Mouse (Mus musculus): ENCODE measurements at regions not wholly inside any gene's neighbourhood (a gene's known extent, or its start where the extent isn't known, plus 50 kb on each side); places are given as distances from the start of the nearest gene placed in this dataset.

- TF ChIP-seq HCFC1 (IDR thresholded peaks at IDR 0.05; ENCODE audit: low read depth, low read length) (no peak), TAL1 (IDR thresholded peaks at IDR 0.05; ENCODE audit: low read length) (peak; percentile 45; the same call in 1 of the 2 replicates), EP300 (IDR thresholded peaks at IDR 0.05; ENCODE audit: low read depth in 1 of 2, low read length in 2 of 2) (peak; percentile 46 to 51; a peak in 3 of 4 replicates), ELF1 (IDR thresholded peaks at IDR 0.05; ENCODE audit: low read depth, low read length) (no peak), CHD1 (IDR thresholded peaks at IDR 0.05; ENCODE audit: low read depth, low read length) (no peak), RCOR1 (IDR thresholded peaks at IDR 0.05; ENCODE audit: low read depth, low read length) (peak; percentile 37; the same call in 1 of the 2 replicates), TCF12 (IDR thresholded peaks at IDR 0.05; ENCODE audit: low read depth, low read length) (peak; percentile 36; the same call in 1 of the 2 replicates), SMC3 (IDR thresholded peaks at IDR 0.05; ENCODE audit: low read depth, low read length) (no peak), NRF1 (IDR thresholded peaks at IDR 0.05; ENCODE audit: insufficient read depth, low read depth, low read length, poor library complexity, severe bottlenecking) (no peak), GATA1 (IDR thresholded peaks at IDR 0.05; ENCODE audit: low read depth, low read length) (peak; percentile 36; the same call in 1 of the 2 replicates), POLR2AphosphoS2 (IDR thresholded peaks at IDR 0.05; ENCODE audit: low read length) (no peak)
- H3K9me3 ChIP-seq (replicated peaks; ENCODE audit: insufficient read depth, low read length), result no peaks in the 10 kb centered on the region
- H3K79me2 ChIP-seq (ENCODE audit: control insufficient read depth, insufficient read depth, low read length, poor library complexity), result no peaks in the 10 kb centered on the region
- no peak overlapping the region for H3K4me3 ChIP-seq (ENCODE audit: control insufficient read depth in 1 of 2, insufficient read depth in 1 of 2, low read depth in 2 of 2, low read length in 2 of 2)
- H3K9ac ChIP-seq (ENCODE audit: control insufficient read depth, low read depth, low read length, poor library complexity, severe bottlenecking), result no peak overlapping the region
- peaks cover 0 to 13% of the 10 kb centered on the region in 2 experiments; a peak in 2 of 4 replicates for H3K36me3 ChIP-seq (ENCODE audit: control insufficient read depth in 1 of 2, insufficient read depth in 2 of 2, low read length in 2 of 2)
- no peaks in the 10 kb centered on the region for H3K27me3 ChIP-seq (ENCODE audit: control insufficient read depth in 1 of 2, insufficient read depth in 2 of 2, low read length in 2 of 2)
- DNase-seq (ENCODE audit: low read depth, low spot score), result peak; percentile 47
- peaks cover 0 to 14% of the 10 kb centered on the region in 2 experiments; a peak in 3 of 4 replicates for H3K4me1 ChIP-seq (ENCODE audit: control insufficient read depth in 1 of 2, insufficient read depth in 2 of 2, low read length in 2 of 2)
- H3K27ac ChIP-seq (ENCODE audit: control insufficient read depth, low read depth, low read length), result no peak overlapping the region
Measured at GRCm38 (mm10) chr15:51687007-51687540, 2197.6 kb upstream of the Gm7489 start.

- Histone ChIP-seq H3K36me3 (ENCODE audit: control insufficient read depth in 1 of 2, insufficient read depth in 2 of 2, low read length in 2 of 2) (peaks cover 0 to 5% of the 10 kb centered on the region in 2 experiments; a peak in 2 of 4 replicates), H3K27me3 (ENCODE audit: control insufficient read depth in 1 of 2, insufficient read depth in 2 of 2, low read length in 2 of 2) (no peaks in the 10 kb centered on the region), H3K9ac (ENCODE audit: control insufficient read depth, low read depth, low read length, poor library complexity, severe bottlenecking) (no peak overlapping the region), H3K4me1 (ENCODE audit: control insufficient read depth in 1 of 2, insufficient read depth in 2 of 2, low read length in 2 of 2) (peaks cover 0 to 11% of the 10 kb centered on the region in 2 experiments; a peak in 3 of 4 replicates), H3K9me3 (replicated peaks; ENCODE audit: insufficient read depth, low read length) (no peaks in the 10 kb centered on the region), H3K4me3 (ENCODE audit: control insufficient read depth in 1 of 2, insufficient read depth in 1 of 2, low read depth in 2 of 2, low read length in 2 of 2) (no peak overlapping the region), H3K27ac (ENCODE audit: control insufficient read depth, low read depth, low read length) (no peak overlapping the region), H3K79me2 (ENCODE audit: control insufficient read depth, insufficient read depth, low read length, poor library complexity) (no peaks in the 10 kb centered on the region)
- DNase-seq (ENCODE audit: low read depth, low spot score), result peak; percentile 73
- peak; percentile 87 for TF ChIP-seq RCOR1 (IDR thresholded peaks at IDR 0.05; ENCODE audit: low read depth, low read length)
- no peak for TF ChIP-seq MAZ (IDR thresholded peaks at IDR 0.05; ENCODE audit: low read depth, low read length)
- peak; percentile 50; the same call in 1 of the 2 replicates for TF ChIP-seq TCF12 (IDR thresholded peaks at IDR 0.05; ENCODE audit: low read depth, low read length)
- 0 out of 2 replicates have a peak, but pooled peaks have one; percentile 24 for TF ChIP-seq ETS1 (IDR thresholded peaks at IDR 0.05; ENCODE audit: low read depth, low read length)
- peak; percentile 58 to 79; a peak in 3 of 4 replicates for TF ChIP-seq EP300 (IDR thresholded peaks at IDR 0.05; ENCODE audit: low read depth in 1 of 2, low read length in 2 of 2)
- peak; percentile 59 for TF ChIP-seq GATA1 (IDR thresholded peaks at IDR 0.05; ENCODE audit: low read depth, low read length)
- TF ChIP-seq MAX (IDR thresholded peaks at IDR 0.05; ENCODE audit: low read length), result 0 out of 2 replicates have a peak, but pooled peaks have one; percentile 19
- TF ChIP-seq TBP (IDR thresholded peaks at IDR 0.05; ENCODE audit: low read depth, low read length), result no peak
Measured at GRCm38 (mm10) chr15:51689498-51689897, 2195.2 kb upstream of the Gm7489 start.
